Mouse (Mus musculus) kidney, adult 2 months (tissue): Measurements from ENCODE around the gene Cntnap2.

Source experiments
- CTCF ChIP-seq: fragments of 200-500 bp; conservative IDR thresholded peaks from 2 replicates; pipeline ENCODE4 v1.5.1; 2011; ENCODE audit warnings: low read depth, mild to moderate bottlenecking, control low read depth, low read length, moderate library complexity, mixed read lengths; ENCODE audit not compliant: insufficient read depth, insufficient read length
- POLR2A ChIP-seq: fragments of 200-500 bp; IDR thresholded peaks from one replicate; pipeline ENCODE4 v1.6.1; 2011; ENCODE audit warnings: low read depth, low read length, control low read depth

- TF ChIP-seq POLR2A (no peak), CTCF (no peak)
These were observed 155.2 kb downstream of the Cntnap2 start for GRCm38 (mm10) chr6:45214330-45214729.
